Mouse (Mus musculus): ENCODE measurements around the gene Ust. TPM values are rescaled to one million over a fixed set of nuclear protein-coding genes. Genes with fewer than 3 reads are reported as not detected.

Ust gene
- polyA plus RNA-seq, 1 experiment from 2014 or later = 3.9 TPM

DNA sequence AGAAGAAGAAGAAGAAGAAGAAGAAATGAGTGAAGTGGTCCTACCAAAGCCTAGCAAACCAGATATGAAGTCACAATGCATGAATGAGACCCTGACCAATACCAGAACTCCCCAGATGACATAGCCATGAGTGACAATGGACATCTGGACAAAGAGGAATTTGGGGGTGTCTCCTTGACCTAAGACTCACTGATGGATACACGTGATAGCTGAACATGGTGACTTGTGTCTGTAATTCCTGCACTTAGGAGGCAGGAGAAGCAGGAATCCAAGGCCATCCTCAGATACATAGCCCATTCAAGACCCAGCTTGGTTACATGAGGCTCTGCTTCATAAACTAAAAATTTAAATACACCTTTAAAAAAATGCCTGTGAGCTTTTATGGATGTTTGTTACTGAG, 63.9 kb downstream of the Ust start:
- no peaks in the 10 kb centered on the region for H3K27me3 ChIP-seq (replicated peaks; ENCODE audit: low read depth, poor library complexity, severe bottlenecking)
- 59% methylated on average over 1 of the region's 1 CpGs for WGBS

DNA sequence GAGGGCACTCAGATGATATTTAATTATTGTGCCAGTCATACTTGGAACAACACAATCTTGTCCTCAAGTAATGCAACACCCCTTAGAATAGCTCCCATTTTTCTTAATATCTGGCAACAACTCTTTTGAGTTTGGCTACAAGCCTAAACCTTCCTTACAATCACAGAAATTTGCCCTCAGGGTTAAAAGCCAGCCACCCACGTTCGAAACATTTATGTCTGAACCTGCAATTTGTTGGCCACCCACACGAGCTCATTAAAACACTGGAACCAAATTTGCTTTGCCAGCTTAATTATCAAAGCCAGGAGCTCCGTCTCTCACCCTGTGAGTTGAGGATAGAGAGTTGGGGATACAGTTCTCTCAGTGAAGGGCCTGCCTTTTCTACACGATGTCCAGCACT, 70.9 kb downstream of the Ust start:
- no peak overlapping the region for H3K4me3 ChIP-seq

More for the DNA sequence above, 63.9 kb downstream of the Ust start:
- Histone ChIP-seq H3K27ac (replicated peaks) (no peak overlapping the region), H3K36me3 (replicated peaks) (no peaks in the 10 kb centered on the region), H3K9me3 (no peaks in the 10 kb centered on the region), H3K4me3 (no peak overlapping the region), H3K4me1 (no peaks in the 10 kb centered on the region)
- DNase-seq (ENCODE audit: low spot score) = no peak

DNA sequence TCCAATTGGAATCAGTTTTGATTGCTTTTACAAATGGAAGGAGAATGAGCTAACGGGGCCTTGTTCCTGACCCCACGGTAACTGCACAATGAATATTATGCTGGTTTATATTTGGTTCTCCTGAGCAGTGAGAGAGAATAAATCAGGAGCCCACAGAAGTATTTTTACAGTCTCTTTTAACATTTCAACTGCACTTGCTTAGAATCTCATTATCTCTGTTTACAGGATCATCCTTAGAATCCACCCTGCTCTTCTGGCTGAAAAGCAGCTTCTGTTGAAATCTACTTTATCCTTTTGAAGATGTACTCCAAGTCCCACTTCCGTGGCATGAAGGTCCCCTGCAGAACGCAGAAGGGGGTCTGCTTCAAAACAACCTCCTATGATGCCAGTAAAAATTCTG, 71.7 kb downstream of the Ust start:
- no peaks in the 10 kb centered on the region for H3K36me3 ChIP-seq (replicated peaks)
- no peaks in the 10 kb centered on the region for H3K9me3 ChIP-seq
- H3K4me1 ChIP-seq = no peaks in the 10 kb centered on the region
- no peak for DNase-seq (ENCODE audit: low spot score)
- 61% methylated on average over 4 of the region's 4 CpGs for WGBS
- no peak overlapping the region for H3K27ac ChIP-seq (replicated peaks)
- no peaks in the 10 kb centered on the region for H3K27me3 ChIP-seq (replicated peaks; ENCODE audit: low read depth, poor library complexity, severe bottlenecking)
- H3K4me3 ChIP-seq = no peak overlapping the region

More for the DNA sequence above, 70.9 kb downstream of the Ust start:
- no peaks in the 10 kb centered on the region for H3K27me3 ChIP-seq (replicated peaks; ENCODE audit: low read depth, poor library complexity, severe bottlenecking)
- H3K4me1 ChIP-seq = no peaks in the 10 kb centered on the region
- 54% methylated on average over 5 of the region's 5 CpGs for WGBS
- no peaks in the 10 kb centered on the region for H3K36me3 ChIP-seq (replicated peaks)
- no peak overlapping the region for H3K27ac ChIP-seq (replicated peaks)
- no peak for DNase-seq (ENCODE audit: low spot score)
- no peaks in the 10 kb centered on the region for H3K9me3 ChIP-seq

DNA sequence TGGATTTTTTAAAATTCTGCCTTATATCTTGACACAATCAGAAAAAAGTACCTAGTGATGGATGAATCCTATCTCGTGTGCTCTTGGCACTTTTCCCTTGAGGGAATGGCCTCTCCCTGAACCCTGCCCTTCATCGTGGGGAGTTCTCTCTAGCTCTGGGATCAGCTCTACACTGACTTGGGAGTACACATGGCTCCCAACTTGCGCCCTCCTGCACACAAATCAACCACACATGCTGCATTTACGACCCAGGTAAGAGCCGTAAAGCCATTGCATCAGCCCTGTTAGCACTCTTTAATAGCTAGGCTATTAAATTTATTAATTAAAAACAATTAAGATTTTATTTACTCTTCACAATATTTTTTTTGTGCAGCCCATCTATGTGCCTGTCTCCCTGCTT, 74.6 kb downstream of the Ust start:
- Histone ChIP-seq H3K27ac (replicated peaks) (no peak overlapping the region), H3K36me3 (replicated peaks) (no peaks in the 10 kb centered on the region), H3K27me3 (replicated peaks; ENCODE audit: low read depth, poor library complexity, severe bottlenecking) (no peaks in the 10 kb centered on the region), H3K9me3 (no peaks in the 10 kb centered on the region), H3K4me1 (no peaks in the 10 kb centered on the region), H3K4me3 (no peak overlapping the region)
- WGBS = 85% methylated on average over 5 of the region's 5 CpGs
- DNase-seq (ENCODE audit: low spot score) = no peak

DNA sequence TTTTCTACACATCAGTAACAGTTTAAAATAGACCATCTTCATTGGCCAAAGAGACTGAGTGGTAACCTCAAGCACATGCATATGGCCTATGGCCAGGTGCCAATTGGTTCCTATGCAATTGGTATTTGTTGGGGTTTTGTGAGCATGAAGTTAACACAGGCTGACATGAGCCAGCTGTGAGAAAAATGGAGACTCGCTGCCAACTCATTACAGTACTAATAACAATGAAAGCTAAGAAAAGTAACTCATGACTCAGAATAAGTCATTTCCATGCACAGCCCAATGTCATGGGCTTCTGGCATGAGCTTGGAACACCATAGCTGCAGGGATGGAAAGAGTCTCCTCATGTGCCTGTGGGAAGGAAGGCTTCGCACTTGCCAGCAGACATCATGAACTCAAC, 86.8 kb downstream of the Ust start:
- Histone ChIP-seq H3K4me3 (no peak overlapping the region), H3K9me3 (no peaks in the 10 kb centered on the region), H3K27me3 (replicated peaks; ENCODE audit: low read depth, poor library complexity, severe bottlenecking) (no peaks in the 10 kb centered on the region), H3K36me3 (replicated peaks) (no peaks in the 10 kb centered on the region), H3K4me1 (peaks cover 23% of the 10 kb centered on the region), H3K27ac (replicated peaks) (no peak overlapping the region)
- DNase-seq (ENCODE audit: low spot score) = no peak
- 87% methylated on average over 2 of the region's 2 CpGs for WGBS

DNA sequence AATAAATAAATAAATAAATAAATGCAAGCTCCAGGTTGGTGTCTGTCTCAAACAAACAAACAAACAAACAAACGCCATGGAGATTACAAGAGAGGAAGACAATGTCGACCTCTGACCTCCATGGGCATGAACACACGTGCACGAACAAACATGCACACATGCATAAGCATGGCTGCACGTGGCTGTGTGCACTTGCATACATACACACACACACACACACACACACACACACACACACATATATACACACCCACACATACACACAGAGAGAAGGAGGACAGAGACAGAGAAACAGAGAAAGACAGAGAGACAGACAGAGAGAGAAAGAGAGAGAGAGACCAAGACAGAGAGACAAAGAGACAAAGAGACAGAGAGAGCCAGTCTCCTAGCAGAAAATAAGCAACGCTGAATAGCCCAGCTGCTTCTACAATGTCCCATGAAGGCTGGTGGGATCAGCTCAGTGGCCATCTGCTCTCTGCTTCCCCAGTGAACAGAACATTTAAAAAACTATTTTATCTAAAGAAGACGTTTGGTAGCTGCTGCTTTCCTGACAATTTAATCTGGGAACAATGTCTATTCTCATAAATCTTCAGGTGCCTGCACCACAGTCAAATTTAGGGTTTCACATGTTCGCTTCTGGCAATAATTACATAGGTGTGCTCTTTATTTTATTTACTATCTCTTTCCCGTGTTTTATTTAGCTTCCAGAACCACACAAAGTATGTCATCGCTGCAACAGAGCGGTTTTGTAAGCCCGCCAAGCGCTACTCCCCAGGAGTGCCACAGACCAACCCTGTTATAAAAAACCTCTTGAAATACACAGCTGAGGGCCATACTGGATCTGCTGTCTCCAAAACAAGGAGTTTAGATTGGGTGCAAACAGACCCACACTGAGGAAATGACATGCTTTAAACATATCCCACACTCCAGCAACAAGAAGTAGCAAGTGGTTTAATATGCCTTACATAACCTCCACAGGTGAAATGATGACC, 89.5 kb downstream of the Ust start:
- H3K9me3 ChIP-seq = no peaks in the 10 kb centered on the region
- no peaks in the 10 kb centered on the region for H3K27me3 ChIP-seq (replicated peaks; ENCODE audit: low read depth, poor library complexity, severe bottlenecking)
- peaks cover 23% of the 10 kb centered on the region for H3K4me1 ChIP-seq
- 87% methylated on average over 13 of the region's 13 CpGs for WGBS
- H3K36me3 ChIP-seq (replicated peaks) = no peaks in the 10 kb centered on the region
- no peak overlapping the region for H3K27ac ChIP-seq (replicated peaks)
- no peak overlapping the region for H3K4me3 ChIP-seq
- no peak for DNase-seq (ENCODE audit: low spot score)

DNA sequence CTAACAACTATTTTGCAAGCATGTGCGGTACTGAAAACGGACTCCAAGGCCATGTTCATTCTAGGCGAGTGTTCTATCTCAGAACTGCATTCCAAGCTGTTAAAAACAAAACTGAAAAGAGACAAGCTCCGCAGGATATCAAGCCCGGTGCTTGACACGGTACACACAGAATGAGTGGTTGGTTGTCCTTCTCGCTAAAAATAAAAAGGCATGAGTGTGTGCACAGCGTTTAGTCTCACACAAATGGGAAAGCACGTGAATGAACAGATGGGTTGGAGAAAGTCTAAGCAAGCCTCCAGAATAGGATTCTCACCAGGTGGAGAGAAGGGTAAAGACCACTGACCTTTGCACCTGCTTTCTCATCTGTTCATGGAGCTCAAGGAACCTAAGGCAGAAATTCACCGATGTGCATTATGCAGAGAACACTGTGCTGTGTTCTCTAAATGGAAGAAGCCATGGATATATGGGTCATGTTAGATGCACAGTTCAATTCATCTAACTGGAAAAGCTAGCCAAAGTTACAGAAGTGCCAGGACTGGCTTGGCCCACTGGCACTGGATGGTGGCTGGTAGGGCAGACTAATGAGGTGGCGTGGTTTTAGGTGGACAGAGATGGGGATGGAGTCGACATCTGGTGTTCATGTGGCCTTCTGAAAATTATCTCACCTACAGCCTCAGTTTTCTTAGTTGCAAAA, 90.8 kb downstream of the Ust start:
- 92% methylated on average over 12 of the region's 12 CpGs for WGBS
- no peak overlapping the region for H3K4me3 ChIP-seq
- H3K36me3 ChIP-seq (replicated peaks) = no peaks in the 10 kb centered on the region

DNA sequence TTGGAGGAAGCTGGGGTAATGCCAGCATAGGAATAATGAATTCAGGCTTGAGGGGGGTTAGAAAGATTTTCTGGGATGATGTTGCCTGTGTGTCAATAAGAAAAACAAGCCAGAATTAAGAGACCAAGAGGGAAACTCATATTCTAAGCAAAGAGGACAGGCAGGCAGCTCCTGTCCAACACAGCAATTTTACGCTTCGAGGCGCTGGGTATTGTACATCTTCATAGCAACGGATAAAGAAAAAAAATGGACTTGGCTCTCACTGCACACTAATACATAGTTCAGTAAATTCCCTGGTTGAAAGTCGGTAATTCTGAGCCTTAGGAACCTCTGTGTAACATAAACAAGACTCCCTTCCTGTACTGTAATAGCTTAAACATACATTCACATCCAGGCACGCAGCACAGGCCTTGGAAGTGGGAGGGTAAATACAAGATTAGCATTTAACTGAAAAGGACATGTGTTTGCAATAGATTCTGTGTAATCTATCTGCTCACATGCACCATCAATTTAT, 99.1 kb downstream of the Ust start:
- H3K36me3 ChIP-seq (replicated peaks) = no peaks in the 10 kb centered on the region
- no peak overlapping the region for H3K27ac ChIP-seq (replicated peaks)
- H3K4me1 ChIP-seq = no peaks in the 10 kb centered on the region
- DNase-seq (ENCODE audit: low spot score) = no peak
- no peaks in the 10 kb centered on the region for H3K9me3 ChIP-seq
- H3K27me3 ChIP-seq (replicated peaks; ENCODE audit: low read depth, poor library complexity, severe bottlenecking) = no peaks in the 10 kb centered on the region
- 80% methylated on average over 6 of the region's 6 CpGs for WGBS
- H3K4me3 ChIP-seq = no peak overlapping the region

More for the DNA sequence above, 90.8 kb downstream of the Ust start:
- no peak for DNase-seq (ENCODE audit: low spot score)
- H3K27ac ChIP-seq (replicated peaks) = no peak overlapping the region
- no peaks in the 10 kb centered on the region for H3K27me3 ChIP-seq (replicated peaks; ENCODE audit: low read depth, poor library complexity, severe bottlenecking)
- H3K9me3 ChIP-seq = no peaks in the 10 kb centered on the region
- peaks cover 23% of the 10 kb centered on the region for H3K4me1 ChIP-seq

DNA sequence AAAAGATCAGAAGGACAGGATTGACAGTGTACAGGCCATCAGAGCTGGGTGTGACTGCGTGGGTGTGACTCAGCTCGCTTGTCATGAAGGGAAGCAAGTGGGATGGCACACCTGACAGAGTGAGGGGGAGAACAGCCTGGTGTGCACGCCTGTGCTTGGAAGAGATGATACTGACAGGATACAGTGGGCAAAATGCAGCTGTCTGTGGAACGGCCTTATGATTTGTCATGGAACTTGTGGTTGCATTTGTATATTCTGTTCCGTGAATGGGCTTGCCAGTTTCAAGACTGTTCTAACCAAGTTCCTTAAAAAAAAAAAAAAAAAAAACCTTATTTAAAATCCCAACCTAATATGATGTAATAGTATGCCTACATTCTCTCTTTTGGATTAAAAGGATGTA, 103.2 kb downstream of the Ust start:
- WGBS = 94% methylated on average over 5 of the region's 5 CpGs
- H3K4me3 ChIP-seq = no peak overlapping the region
- no peak overlapping the region for H3K27ac ChIP-seq (replicated peaks)
- H3K27me3 ChIP-seq (replicated peaks; ENCODE audit: low read depth, poor library complexity, severe bottlenecking) = no peaks in the 10 kb centered on the region
- no peaks in the 10 kb centered on the region for H3K36me3 ChIP-seq (replicated peaks)
- no peak for DNase-seq (ENCODE audit: low spot score)
- H3K4me1 ChIP-seq = no peaks in the 10 kb centered on the region
- no peaks in the 10 kb centered on the region for H3K9me3 ChIP-seq

DNA sequence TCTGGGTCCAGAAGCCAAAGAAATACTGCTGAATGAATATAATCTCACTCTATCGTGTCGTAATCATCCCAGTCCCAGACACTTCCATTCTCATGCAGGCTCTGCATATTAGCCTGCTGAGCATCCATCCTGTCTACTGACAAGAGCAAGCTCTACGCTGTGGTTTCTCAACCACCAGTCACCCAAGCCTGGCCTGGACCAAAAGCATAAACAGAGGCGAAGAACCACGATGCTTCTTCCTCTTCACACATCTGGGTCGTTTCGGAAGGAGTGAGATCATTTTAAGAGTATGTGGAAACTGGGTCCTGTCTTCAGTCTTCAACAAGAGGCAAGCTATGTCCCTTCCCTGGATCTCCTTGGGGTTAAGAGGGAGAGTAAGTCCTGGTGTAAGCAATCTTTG, 103.6 kb downstream of the Ust start:
- 95% methylated on average over 7 of the region's 7 CpGs for WGBS
- DNase-seq (ENCODE audit: low spot score) = no peak
- Histone ChIP-seq H3K27me3 (replicated peaks; ENCODE audit: low read depth, poor library complexity, severe bottlenecking) (no peaks in the 10 kb centered on the region), H3K4me1 (no peaks in the 10 kb centered on the region), H3K9me3 (no peaks in the 10 kb centered on the region), H3K36me3 (replicated peaks) (no peaks in the 10 kb centered on the region), H3K4me3 (no peak overlapping the region), H3K27ac (replicated peaks) (no peak overlapping the region)

DNA sequence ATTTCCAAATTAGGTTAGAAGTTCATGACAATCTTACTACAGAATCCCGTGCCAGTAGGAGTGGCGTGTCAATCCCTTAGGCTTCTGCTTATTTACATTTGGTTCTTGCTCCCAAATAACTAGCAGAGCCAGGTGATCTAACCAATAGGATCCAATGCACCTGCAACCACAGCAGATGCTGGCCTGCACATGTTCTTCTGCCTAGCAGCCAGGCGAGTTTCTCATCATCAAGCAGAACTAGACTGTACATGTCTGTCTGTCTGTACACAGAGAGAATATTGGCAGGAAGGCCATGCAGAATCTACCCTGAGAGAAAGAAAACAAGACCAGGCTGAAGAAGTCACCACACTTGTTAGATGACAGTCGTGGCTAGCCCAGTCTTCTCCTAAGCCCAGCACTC, 113.5 kb downstream of the Ust start:
- Histone ChIP-seq H3K27me3 (replicated peaks; ENCODE audit: low read depth, poor library complexity, severe bottlenecking) (no peaks in the 10 kb centered on the region), H3K36me3 (replicated peaks) (no peaks in the 10 kb centered on the region), H3K27ac (replicated peaks) (no peak overlapping the region), H3K4me1 (no peaks in the 10 kb centered on the region), H3K9me3 (no peaks in the 10 kb centered on the region), H3K4me3 (no peak overlapping the region)
- no peak for DNase-seq (ENCODE audit: low spot score)
- 90% methylated on average over 4 of the region's 4 CpGs for WGBS

DNA sequence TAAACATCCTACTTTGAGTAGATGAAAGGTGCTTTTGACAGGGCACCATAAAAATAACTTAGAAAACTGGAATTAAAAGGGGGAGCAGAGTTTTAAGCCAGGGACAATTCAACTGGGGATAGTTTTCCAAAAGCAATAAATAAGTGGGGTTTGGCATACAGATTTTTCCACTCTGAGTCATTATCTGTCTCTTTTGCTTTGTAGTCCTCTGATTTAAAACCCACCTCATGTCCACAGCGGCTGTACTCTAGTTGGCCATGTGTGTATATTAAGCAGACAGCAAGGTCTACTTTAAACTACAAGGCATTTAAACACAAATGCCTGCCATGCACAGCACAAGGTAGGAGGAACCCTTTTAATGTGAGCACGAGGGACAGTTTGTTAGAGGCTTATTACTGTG, 126.4 kb downstream of the Ust start:
- 89% methylated on average over 2 of the region's 2 CpGs for WGBS
- no peak for DNase-seq (ENCODE audit: low spot score)

More for the DNA sequence above, 126.4 kb downstream of the Ust start:
- no peak overlapping the region for H3K27ac ChIP-seq (replicated peaks)
- no peak overlapping the region for H3K4me3 ChIP-seq
- no peaks in the 10 kb centered on the region for H3K27me3 ChIP-seq (replicated peaks; ENCODE audit: low read depth, poor library complexity, severe bottlenecking)
- no peaks in the 10 kb centered on the region for H3K36me3 ChIP-seq (replicated peaks)
- H3K4me1 ChIP-seq = peaks cover 4% of the 10 kb centered on the region; the same call in 1 of the 2 replicates
- H3K9me3 ChIP-seq = no peaks in the 10 kb centered on the region

Measured in embryonic facial prominence, embryonic 10.5 days (tissue).